Mouse (Mus musculus) testis, adult 10 weeks (tissue): ENCODE data around the gene Epgn. TPM values are rescaled to one million over a fixed set of nuclear protein-coding genes. Genes with fewer than 3 reads are reported as not detected.

Source experiments
- polyA plus RNA-seq: library from polyadenylated mRNA; stranded (reverse); fragments of 350-450 nt; fragmentation: Illumina TruSeq; extraction: RNeasy Lipid Tissue Mini Kit (QIAGEN cat#74804); gene quantifications from one replicate; pipeline ENCODE4 v1.2.3, GENCODE M21; 2014; ENCODE audit warnings: low read depth, low replicate concordance

Gene Epgn
- polyA plus RNA-seq = 0.87 TPM

DNA sequence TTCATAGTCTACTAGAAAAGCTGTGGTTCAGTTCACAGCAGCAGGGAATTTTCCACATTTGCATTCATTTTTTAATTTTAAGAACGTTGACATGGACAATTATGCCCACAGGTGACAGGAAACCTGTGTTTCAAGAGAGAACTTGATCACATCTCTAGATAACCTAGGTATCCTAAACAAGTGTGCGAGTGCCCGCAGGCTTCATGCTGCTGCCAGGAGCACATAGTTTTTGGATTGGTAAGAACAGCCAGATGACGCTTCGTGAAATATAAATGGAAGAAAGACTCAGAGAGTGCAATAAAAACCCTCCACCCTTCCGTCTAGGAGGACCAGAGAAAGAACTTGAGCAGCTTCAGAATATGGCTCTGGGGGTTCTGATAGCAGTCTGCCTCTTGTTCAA, at the start of gene Epgn:
Epgn (plus strand) TSS at position 301 of the 400 bp plus-strand sequence.

DNA sequence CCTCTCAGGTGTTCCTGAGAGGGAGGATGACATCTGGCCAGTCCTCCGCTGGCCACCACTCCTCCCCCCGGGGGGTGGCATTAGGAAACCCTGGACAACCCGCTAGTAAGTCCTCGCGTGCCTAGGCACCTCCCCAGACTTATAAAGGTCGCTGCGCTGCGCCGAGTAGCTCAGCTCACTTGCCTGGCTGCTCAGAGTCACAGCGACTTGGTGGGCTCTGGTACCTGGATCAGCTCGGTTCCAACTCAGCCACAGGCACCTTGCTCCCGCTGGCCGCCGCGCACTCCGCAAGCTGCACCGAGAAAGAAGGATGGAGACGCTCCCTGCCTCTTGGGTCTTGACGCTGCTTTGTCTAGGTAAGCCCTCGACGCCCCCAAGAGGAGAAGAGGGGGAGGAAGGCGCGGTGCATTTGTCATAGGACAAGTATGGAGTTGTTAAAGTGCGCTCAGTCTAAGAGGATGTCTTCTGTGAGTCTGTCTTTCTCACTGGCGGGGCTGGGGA, 47.2 kb downstream of the Epgn start, which contains the start of gene Ereg:
Ereg (plus strand) TSS at position 173 of the 501 bp plus-strand sequence.

Other genes starting within 250 kb of the Epgn start
- gene Cxcl3, start 241.4 kb upstream of the Epgn start, polyA plus RNA-seq = not detected
- gene Cxcl15, start 232.9 kb upstream of the Epgn start, polyA plus RNA-seq = not detected
- gene Cxcl1, start 136.2 kb upstream of the Epgn start, polyA plus RNA-seq = 0.41 TPM
- not detected for gene Cxcl2, start 123.6 kb upstream of the Epgn start, polyA plus RNA-seq
- gene Mthfd2l, start 96.3 kb upstream of the Epgn start, polyA plus RNA-seq = 16.0 TPM
- gene Ereg, start 47.2 kb downstream of the Epgn start, polyA plus RNA-seq = not detected
- gene Areg, start 112.1 kb downstream of the Epgn start, polyA plus RNA-seq = not detected